Mouse (Mus musculus) stomach, postnatal 0 days (tissue): ENCODE measurements around the gene Dvl1. TPM values are rescaled to one million over a fixed set of nuclear protein-coding genes. Genes with fewer than 3 reads are reported as not detected.

Experiments
- ATAC-seq: fragments of 200-750 bp; cut with Nextera tagmentation; 2 replicates; pipeline ENCODE4 v1.8.0; 2017; ENCODE audit not compliant: low FRiP score, low TSS enrichment
- DNase-seq: peaks from one replicate; pipeline ENCODE4 v3.0.0-alpha.2; 2016; ENCODE audit warnings: low spot score
- H3K27ac ChIP-seq: fragments of 300-500 bp; sonication (generic); replicated peaks from 2 replicates; pipeline ENCODE4 v1.5.1; 2014; ENCODE audit warnings: mild to moderate bottlenecking, control low read depth
- H3K27me3 ChIP-seq: fragments of 300-500 bp; sonication (generic); 2 replicates; pipeline ENCODE4 v1.6.1; 2014; ENCODE audit warnings: low read length; ENCODE audit not compliant: control insufficient read depth, insufficient read depth
- H3K36me3 ChIP-seq: fragments of 300-500 bp; sonication (generic); 2 replicates; pipeline ENCODE4 v1.6.1; 2014; ENCODE audit warnings: low read length, mixed read lengths; ENCODE audit not compliant: control insufficient read depth, insufficient read depth
- H3K4me1 ChIP-seq: fragments of 300-500 bp; sonication (generic); replicated peaks from 2 replicates; pipeline ENCODE4 v1.6.1; 2014; ENCODE audit warnings: antibody characterized with exemption; ENCODE audit not compliant: control insufficient read depth, insufficient read depth
- H3K4me2 ChIP-seq: fragments of 300-500 bp; sonication (generic); replicated peaks from 2 replicates; pipeline ENCODE4 v1.6.1; 2014; ENCODE audit warnings: low read depth, mild to moderate bottlenecking, control low read depth, moderate library complexity
- H3K4me3 ChIP-seq: fragments of 300-500 bp; sonication (generic); 2 replicates; pipeline ENCODE4 v1.5.1; 2014; ENCODE audit warnings: low read depth, low read length, control low read depth
- H3K9ac ChIP-seq: fragments of 300-500 bp; sonication (generic); 2 replicates; pipeline ENCODE4 v1.6.1; 2014; ENCODE audit warnings: mild to moderate bottlenecking, low read length, control low read depth, mixed read lengths
- H3K9me3 ChIP-seq: fragments of 300-500 bp; sonication (generic); 2 replicates; pipeline ENCODE4 v1.6.1; 2016; ENCODE audit warnings: low read length; ENCODE audit not compliant: control insufficient read depth
- CTCF ChIP-seq: IDR thresholded peaks from 2 replicates; pipeline ENCODE4 v1.5.1; 2016; ENCODE audit warnings: antibody characterized with exemption, low read depth, mild to moderate bottlenecking, moderate library complexity
- EP300 ChIP-seq: optimal IDR thresholded peaks from 2 replicates; pipeline ENCODE3; 2016; ENCODE audit warnings: antibody characterized with exemption
- WGBS: fragments of 180-500 bp; shearing (Covaris S2); extraction: QIAGEN DNeasy Blood & Tissue Kit; methylation state at CpG from one replicate; pipeline ENCODE4 v1.1.7; 2014; 5-methylcytosine and 5-hydroxymethylcytosine counted together
- polyA plus RNA-seq: library from polyadenylated mRNA; unstranded; fragments of >200 nt; fragmentation: Nextera tagmentation; extraction: Ambion mirVana; gene quantifications from 2 replicates; pipeline ENCODE4 v1.2.1, GENCODE M21; 2015

Gene Dvl1
- polyA plus RNA-seq, 1 experiment from 2014 or later: 8.1 TPM

DNA sequence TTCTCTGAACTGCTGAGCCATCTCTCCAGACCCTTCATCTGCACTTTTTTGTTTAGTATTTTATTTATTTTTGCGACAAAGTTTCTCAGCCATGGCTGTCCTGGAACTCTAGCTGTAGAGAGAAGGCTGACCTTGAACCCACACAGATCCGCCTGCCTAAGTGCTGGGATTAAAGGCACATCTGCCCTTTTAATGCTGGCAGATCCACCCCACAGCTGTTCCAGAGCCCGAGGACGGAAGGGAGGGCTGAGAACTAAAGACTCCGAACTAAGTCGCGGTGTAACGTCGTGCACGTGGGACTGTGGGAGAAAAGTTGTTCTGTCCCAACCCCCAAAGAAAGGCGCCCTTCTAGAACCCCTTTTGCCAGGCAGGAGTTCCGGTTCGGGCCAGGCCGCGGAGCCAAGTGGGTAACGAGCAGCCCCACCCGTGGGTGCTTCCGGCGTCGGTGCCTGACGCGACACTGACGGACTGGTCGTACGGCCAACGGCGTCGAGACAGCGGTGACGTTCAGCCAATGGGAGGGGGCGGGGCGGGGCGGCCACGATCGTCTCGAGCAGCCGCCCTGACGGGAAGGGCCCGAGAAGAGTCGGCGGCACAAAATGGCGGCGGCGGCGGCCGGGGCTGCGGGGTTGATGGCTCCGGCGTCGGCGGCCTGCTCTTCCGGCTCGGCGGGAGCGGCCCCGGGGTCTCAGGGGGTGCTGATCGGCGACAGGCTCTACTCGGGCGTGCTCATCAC lies 35.1 kb upstream of the Dvl1 start, which contains the start of gene Ccnl2:
TSS of gene Ccnl2 (plus strand) at position 561 of the 736 bp plus-strand sequence.
- ATAC-seq: peak; percentile 99
- no peaks in the 10 kb centered on the region for H3K9me3 ChIP-seq
- DNase-seq: peak; percentile 98
- H3K4me2 ChIP-seq: peak within 1 kb of the TSS; percentile 80
- peak within 1 kb of the TSS; percentile 99 for H3K4me3 ChIP-seq
- TF ChIP-seq EP300: peak; percentile 95
- TF ChIP-seq CTCF: peak; percentile 21; the same call in 1 of the 2 replicates
- H3K9ac ChIP-seq: peak within 1 kb of the TSS; percentile 100
- WGBS: under 1% methylated on average over 59 of the region's 60 CpGs
- peak within 1 kb of the TSS; percentile 95 for H3K27ac ChIP-seq
- H3K27me3 ChIP-seq: no peaks in the 10 kb centered on the region
- H3K36me3 ChIP-seq: peaks cover 27% of the 10 kb centered on the region
- H3K4me1 ChIP-seq: 0 out of 2 replicates have a peak, but pooled peaks cover 4% of the 10 kb centered on the region

- H3K4me3 ChIP-seq: peak overlapping the region; percentile 99
- ATAC-seq (peak; percentile 24), DNase-seq (peak; percentile 60)
- peaks cover 28% of the 10 kb centered on the region for H3K36me3 ChIP-seq
- TF ChIP-seq EP300 (no peak), CTCF (no peak)
- peak overlapping the region; percentile 95 for H3K27ac ChIP-seq
- H3K27me3 ChIP-seq: no peaks in the 10 kb centered on the region
- peak overlapping the region; percentile 100 for H3K9ac ChIP-seq
- no peaks in the 10 kb centered on the region for H3K9me3 ChIP-seq
- 0 out of 2 replicates have a peak, but pooled peaks cover 4% of the 10 kb centered on the region for H3K4me1 ChIP-seq
- under 1% methylated on average over 49 of the region's 49 CpGs for WGBS
- peak overlapping the region; percentile 80 for H3K4me2 ChIP-seq
These were observed 34.5 kb upstream of the Dvl1 start for GRCm38 (mm10) chr4:155812665-155813181.

- ATAC-seq: no peak
- Histone ChIP-seq H3K4me3 (no peak overlapping the region), H3K9ac (no peak overlapping the region), H3K4me2 (no peak overlapping the region), H3K27ac (no peak overlapping the region), H3K9me3 (no peaks in the 10 kb centered on the region), H3K4me1 (0 out of 2 replicates have a peak, but pooled peaks cover 4% of the 10 kb centered on the region), H3K27me3 (no peaks in the 10 kb centered on the region), H3K36me3 (peaks cover 32% of the 10 kb centered on the region)
- no peak for DNase-seq
- TF ChIP-seq EP300 (no peak), CTCF (no peak)
- 72% methylated on average over 4 of the region's 4 CpGs for WGBS
These were observed 29.7 kb upstream of the Dvl1 start for GRCm38 (mm10) chr4:155817533-155817932.

DNA sequence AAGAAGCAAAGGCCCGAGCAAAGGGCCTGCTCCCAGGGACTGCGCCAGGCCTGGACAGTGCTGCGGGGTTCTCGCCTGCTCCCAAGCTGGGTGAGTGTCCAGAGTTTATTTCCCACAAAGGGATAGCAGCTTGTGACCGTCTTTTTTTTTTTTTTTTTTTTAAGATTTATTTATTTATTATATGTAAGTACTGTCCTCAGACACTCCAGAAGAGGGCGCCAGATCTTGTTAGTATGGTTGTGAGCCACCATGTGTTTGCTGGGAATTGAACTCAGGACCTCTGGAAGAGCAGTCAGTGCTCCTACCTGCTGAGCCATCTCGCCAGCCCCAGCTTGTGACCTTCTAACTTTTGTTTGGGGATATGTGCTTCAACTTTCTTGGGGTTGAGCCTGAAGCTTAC lies 26.2 kb upstream of the Dvl1 start:
- ATAC-seq (no peak), DNase-seq (no peak)
- Histone ChIP-seq H3K27ac (no peak overlapping the region), H3K4me3 (no peak overlapping the region), H3K4me1 (no peaks in the 10 kb centered on the region), H3K27me3 (no peaks in the 10 kb centered on the region), H3K36me3 (peaks cover 45% of the 10 kb centered on the region), H3K4me2 (no peak overlapping the region), H3K9ac (no peak overlapping the region), H3K9me3 (no peaks in the 10 kb centered on the region)
- 73% methylated on average over 7 of the region's 7 CpGs for WGBS
- TF ChIP-seq CTCF (peak; percentile 64), EP300 (no peak)

DNA sequence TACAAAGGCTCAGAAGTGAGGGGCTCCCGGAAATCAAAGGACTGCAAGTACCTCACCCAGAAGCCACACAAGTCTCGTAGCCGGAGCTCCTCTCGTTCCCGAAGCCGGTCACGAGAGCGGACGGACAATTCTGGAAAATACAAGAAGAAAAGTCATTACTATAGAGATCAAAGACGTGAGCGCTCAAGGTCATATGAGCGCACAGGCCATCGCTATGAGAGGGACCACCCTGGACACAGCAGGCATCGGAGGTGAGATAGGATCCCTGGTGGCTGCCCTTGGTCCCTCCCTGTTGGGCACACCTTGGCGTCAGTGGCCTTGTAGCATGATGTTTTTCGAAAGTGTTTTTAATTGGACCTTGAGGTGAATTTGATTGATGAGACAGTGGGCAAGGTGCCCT lies 23.8 kb upstream of the Dvl1 start:
- H3K27me3 ChIP-seq: no peaks in the 10 kb centered on the region
- no peaks in the 10 kb centered on the region for H3K4me1 ChIP-seq
- TF ChIP-seq CTCF (no peak), EP300 (no peak)
- no peak overlapping the region for H3K27ac ChIP-seq
- DNase-seq (no peak), ATAC-seq (no peak)
- no peak overlapping the region for H3K4me3 ChIP-seq
- no peaks in the 10 kb centered on the region for H3K9me3 ChIP-seq
- H3K36me3 ChIP-seq: peaks cover 32% of the 10 kb centered on the region
- H3K4me2 ChIP-seq: no peak overlapping the region
- H3K9ac ChIP-seq: no peak overlapping the region
- 93% methylated on average over 16 of the region's 16 CpGs for WGBS

DNA sequence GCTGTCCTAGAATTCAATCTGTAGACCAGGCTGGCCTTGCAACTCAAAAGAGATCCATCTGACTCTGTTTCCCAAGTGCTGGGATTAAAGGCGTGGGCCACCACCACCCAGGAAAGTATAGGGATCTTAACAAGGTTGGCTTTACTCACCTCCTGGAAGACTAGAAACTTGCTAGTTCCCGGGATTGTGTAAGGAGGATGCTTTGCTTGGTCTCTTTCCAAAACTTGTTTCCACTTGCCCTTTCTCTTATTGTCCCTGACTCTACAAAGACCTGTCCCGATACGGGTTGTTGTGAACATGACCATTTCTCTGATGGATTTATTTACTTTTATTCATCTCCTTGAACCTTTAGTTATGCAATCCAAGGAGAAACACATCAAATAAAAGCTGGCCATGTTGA lies 17.3 kb upstream of the Dvl1 start:
- H3K4me3 ChIP-seq: no peak overlapping the region
- ATAC-seq (no peak), DNase-seq (no peak)
- H3K27me3 ChIP-seq: no peaks in the 10 kb centered on the region
- H3K4me2 ChIP-seq: no peak overlapping the region
- no peaks in the 10 kb centered on the region for H3K9me3 ChIP-seq
- WGBS: 72% methylated on average over 4 of the region's 4 CpGs
- TF ChIP-seq EP300 (no peak), CTCF (no peak)
- no peak overlapping the region for H3K27ac ChIP-seq
- H3K4me1 ChIP-seq: no peaks in the 10 kb centered on the region
- H3K36me3 ChIP-seq: peaks cover under 1% of the 10 kb centered on the region
- H3K9ac ChIP-seq: no peak overlapping the region
